Mouse (Mus musculus): ENCODE measurements around the gene Fat1. TPM values are rescaled to one million over a fixed set of nuclear protein-coding genes. Genes with fewer than 3 reads are reported as not detected.

Gene Fat1
- polyA plus RNA-seq, 1 experiment from 2014 or later = 8.6 TPM

- Histone ChIP-seq H3K9me3 (ENCODE audit: control insufficient read depth, low read length) (no peaks in the 10 kb centered on the region), H3K4me2 (replicated peaks; ENCODE audit: low read depth) (no peak overlapping the region), H3K4me1 (replicated peaks; ENCODE audit: control insufficient read depth, insufficient read depth) (no peaks in the 10 kb centered on the region), H3K27me3 (ENCODE audit: control insufficient read depth, insufficient read depth, low read length) (no peaks in the 10 kb centered on the region), H3K27ac (replicated peaks) (no peak overlapping the region), H3K36me3 (ENCODE audit: control insufficient read depth, insufficient read depth, low read length) (peaks cover 23% of the 10 kb centered on the region), H3K4me3 (ENCODE audit: low read depth, low read length) (no peak overlapping the region), H3K9ac (ENCODE audit: low read length) (no peak overlapping the region)
- ATAC-seq (ENCODE audit: low FRiP score, low TSS enrichment) (peak; percentile 73; the same call in 1 of the 2 replicates), DNase-seq (ENCODE audit: low spot score) (no peak)
- TF ChIP-seq EP300 (optimal IDR thresholded peaks at IDR 0.05) (no peak), CTCF (IDR thresholded peaks at IDR 0.05; ENCODE audit: low read depth) (peak; percentile 66)
- 83% methylated on average over 1 of the region's 1 CpGs for WGBS
These were observed 117.0 kb downstream of the Fat1 start for GRCm38 (mm10) chr8:45052205-45052604.

GRCm38 (mm10) chr8:45052618-45053017, 117.4 kb downstream of the Fat1 start:
- whole genome bisulfite sequencing = 94% methylated on average over 9 of the region's 9 CpGs
- Histone ChIP-seq H3K9ac (ENCODE audit: low read length) (no peak overlapping the region), H3K4me3 (ENCODE audit: low read depth, low read length) (no peak overlapping the region), H3K36me3 (ENCODE audit: control insufficient read depth, insufficient read depth, low read length) (peaks cover 23% of the 10 kb centered on the region), H3K27me3 (ENCODE audit: control insufficient read depth, insufficient read depth, low read length) (no peaks in the 10 kb centered on the region), H3K4me2 (replicated peaks; ENCODE audit: low read depth) (no peak overlapping the region), H3K4me1 (replicated peaks; ENCODE audit: control insufficient read depth, insufficient read depth) (no peaks in the 10 kb centered on the region), H3K27ac (replicated peaks) (no peak overlapping the region), H3K9me3 (ENCODE audit: control insufficient read depth, low read length) (no peaks in the 10 kb centered on the region)
- DNase-seq (ENCODE audit: low spot score) (no peak), ATAC-seq (ENCODE audit: low FRiP score, low TSS enrichment) (no peak)
- TF ChIP-seq EP300 (optimal IDR thresholded peaks at IDR 0.05) (no peak), CTCF (IDR thresholded peaks at IDR 0.05; ENCODE audit: low read depth) (no peak)

- no peak for DNase-seq (ENCODE audit: low spot score)
- Histone ChIP-seq H3K9me3 (ENCODE audit: control insufficient read depth, low read length) (no peaks in the 10 kb centered on the region), H3K9ac (ENCODE audit: low read length) (no peak overlapping the region), H3K4me3 (ENCODE audit: low read depth, low read length) (no peak overlapping the region), H3K36me3 (ENCODE audit: control insufficient read depth, insufficient read depth, low read length) (peaks cover 13% of the 10 kb centered on the region), H3K27me3 (ENCODE audit: control insufficient read depth, insufficient read depth, low read length) (no peaks in the 10 kb centered on the region), H3K27ac (replicated peaks) (no peak overlapping the region), H3K4me2 (replicated peaks; ENCODE audit: low read depth) (no peak overlapping the region), H3K4me1 (replicated peaks; ENCODE audit: control insufficient read depth, insufficient read depth) (no peaks in the 10 kb centered on the region)
- TF ChIP-seq CTCF (IDR thresholded peaks at IDR 0.05; ENCODE audit: low read depth) (peak; percentile 29), EP300 (optimal IDR thresholded peaks at IDR 0.05) (no peak)
- WGBS = 93% methylated on average over 3 of the region's 3 CpGs
- no peak for ATAC-seq (ENCODE audit: low FRiP score, low TSS enrichment)
These were observed 120.3 kb downstream of the Fat1 start for GRCm38 (mm10) chr8:45055500-45055899.

- peak; percentile 38 for DNase-seq (ENCODE audit: low spot score)
- no peak overlapping the region for H3K4me3 ChIP-seq (ENCODE audit: low read depth, low read length)
- no peak overlapping the region for H3K4me2 ChIP-seq (replicated peaks; ENCODE audit: low read depth)
- TF ChIP-seq EP300 (optimal IDR thresholded peaks at IDR 0.05) = no peak
- peak; percentile 62 for TF ChIP-seq CTCF (IDR thresholded peaks at IDR 0.05; ENCODE audit: low read depth)
- H3K9ac ChIP-seq (ENCODE audit: low read length) = no peak overlapping the region
- no peak overlapping the region for H3K27ac ChIP-seq (replicated peaks)
- peaks cover 6% of the 10 kb centered on the region for H3K36me3 ChIP-seq (ENCODE audit: control insufficient read depth, insufficient read depth, low read length)
- ATAC-seq (ENCODE audit: low FRiP score, low TSS enrichment) = peak; percentile 45; the same call in 1 of the 2 replicates
- no peaks in the 10 kb centered on the region for H3K9me3 ChIP-seq (ENCODE audit: control insufficient read depth, low read length)
- H3K27me3 ChIP-seq (ENCODE audit: control insufficient read depth, insufficient read depth, low read length) = no peaks in the 10 kb centered on the region
- H3K4me1 ChIP-seq (replicated peaks; ENCODE audit: control insufficient read depth, insufficient read depth) = no peaks in the 10 kb centered on the region
- 28% methylated on average over 2 of the region's 3 CpGs for WGBS
These were observed 121.6 kb downstream of the Fat1 start for GRCm38 (mm10) chr8:45056810-45057209.

GRCm38 (mm10) chr8:45060083-45060482, 124.8 kb downstream of the Fat1 start:
- DNase-seq (ENCODE audit: low spot score) (no peak), ATAC-seq (ENCODE audit: low FRiP score, low TSS enrichment) (no peak)
- Histone ChIP-seq H3K27ac (replicated peaks) (no peak overlapping the region), H3K4me2 (replicated peaks; ENCODE audit: low read depth) (no peak overlapping the region), H3K9ac (ENCODE audit: low read length) (no peak overlapping the region), H3K4me3 (ENCODE audit: low read depth, low read length) (no peak overlapping the region), H3K36me3 (ENCODE audit: control insufficient read depth, insufficient read depth, low read length) (no peaks in the 10 kb centered on the region), H3K27me3 (ENCODE audit: control insufficient read depth, insufficient read depth, low read length) (no peaks in the 10 kb centered on the region), H3K9me3 (ENCODE audit: control insufficient read depth, low read length) (no peaks in the 10 kb centered on the region), H3K4me1 (replicated peaks; ENCODE audit: control insufficient read depth, insufficient read depth) (no peaks in the 10 kb centered on the region)
- WGBS = 77% methylated on average over 2 of the region's 2 CpGs
- TF ChIP-seq EP300 (optimal IDR thresholded peaks at IDR 0.05) (no peak), CTCF (IDR thresholded peaks at IDR 0.05; ENCODE audit: low read depth) (no peak)

GRCm38 (mm10) chr8:45062311-45062710, 127.1 kb downstream of the Fat1 start:
- Histone ChIP-seq H3K9me3 (ENCODE audit: control insufficient read depth, low read length) (no peaks in the 10 kb centered on the region), H3K27ac (replicated peaks) (peak overlapping the region; percentile 70), H3K4me1 (replicated peaks; ENCODE audit: control insufficient read depth, insufficient read depth) (no peaks in the 10 kb centered on the region), H3K4me3 (ENCODE audit: low read depth, low read length) (no peak overlapping the region), H3K4me2 (replicated peaks; ENCODE audit: low read depth) (no peak overlapping the region), H3K36me3 (ENCODE audit: control insufficient read depth, insufficient read depth, low read length) (no peaks in the 10 kb centered on the region), H3K9ac (ENCODE audit: low read length) (no peak overlapping the region), H3K27me3 (ENCODE audit: control insufficient read depth, insufficient read depth, low read length) (no peaks in the 10 kb centered on the region)
- no peak for DNase-seq (ENCODE audit: low spot score)
- 90% methylated on average over 11 of the region's 11 CpGs for WGBS
- no peak for ATAC-seq (ENCODE audit: low FRiP score, low TSS enrichment)
- no peak for TF ChIP-seq EP300 (optimal IDR thresholded peaks at IDR 0.05)
- TF ChIP-seq CTCF (IDR thresholded peaks at IDR 0.05; ENCODE audit: low read depth) = no peak

Data from stomach, postnatal 0 days (tissue).